Comparison of ENCODE assay signal across 15 mouse cellular contexts in genomic region chr3:86768553-86768952, GRCm38 (mm10).
DNase-seq lines count a peak whose midpoint lies in the region; ATAC-seq and TF ChIP-seq lines count a peak whose summit lies in the region.
"Had no signal": no experiment of that assay in that cellular context is flagged by ENCODE, and none has a peak within 500 bp of the region (broad histone marks: within the 10 kb centered on the region; RNA-seq: fewer than 3 reads in every experiment).

No protein-coding gene starts in this region.

- no peak overlapping the region for H3K9ac ChIP-seq in lung, embryonic 14.5 days
- peak overlapping the region; percentile 28 for H3K9ac ChIP-seq in embryonic facial prominence, embryonic 14.5 days (ENCODE audit: low read depth, low read length)
- no peak overlapping the region for H3K9ac ChIP-seq in hindbrain, embryonic 11.5 days (ENCODE audit: low read depth, low read length)
- H3K9ac ChIP-seq: liver, embryonic 15.5 days had no signal

- H3K4me3 ChIP-seq in lung, embryonic 14.5 days (ENCODE audit: low read depth, low read length): no peak overlapping the region
- H3K4me3 ChIP-seq in embryonic facial prominence, embryonic 14.5 days (ENCODE audit: low read depth, low read length): no peak overlapping the region
- peak overlapping the region; percentile 21 for H3K4me3 ChIP-seq in midbrain, embryonic 10.5 days
- H3K4me3 ChIP-seq in hindbrain, embryonic 11.5 days (ENCODE audit: low read depth, low read length): no peak overlapping the region
- H3K4me3 ChIP-seq: erythroblast, embryonic 14.5 days; left cerebral cortex, adult 2 months; liver, embryonic 15.5 days had no signal

- no peak overlapping the region for H3K4me2 ChIP-seq in lung, embryonic 14.5 days
- H3K4me2 ChIP-seq in embryonic facial prominence, embryonic 14.5 days (ENCODE audit: low read depth, low read length): peak overlapping the region; percentile 20; the same call in 1 of the 2 replicates
- H3K4me2 ChIP-seq in hindbrain, embryonic 11.5 days (replicated peaks; ENCODE audit: low read depth, low read length): no peak overlapping the region
- H3K4me2 ChIP-seq: liver, embryonic 15.5 days had no signal

- no peak for ATAC-seq in lung, embryonic 14.5 days (ENCODE audit: insufficient read depth)
- peak; percentile 84 for ATAC-seq in embryonic facial prominence, embryonic 14.5 days (ENCODE audit: low read depth)
- no peak for ATAC-seq in hindbrain, embryonic 11.5 days (ENCODE audit: low FRiP score)
- no peak for ATAC-seq in frontal cortex, adult (ENCODE audit: low TSS enrichment)

- H3K4me1 ChIP-seq in lung, embryonic 14.5 days (ENCODE audit: insufficient read depth): no peaks in the 10 kb centered on the region; the same call in 1 of the 2 replicates
- peaks cover 11% of the 10 kb centered on the region for H3K4me1 ChIP-seq in embryonic facial prominence, embryonic 14.5 days (ENCODE audit: control insufficient read depth, insufficient read depth, low read length)
- H3K4me1 ChIP-seq in midbrain, embryonic 10.5 days: peaks cover 27% of the 10 kb centered on the region
- H3K4me1 ChIP-seq in hindbrain, embryonic 11.5 days (replicated peaks; ENCODE audit: control insufficient read depth, insufficient read depth, low read length): no peaks in the 10 kb centered on the region
- H3K4me1 ChIP-seq: liver, embryonic 15.5 days had no signal

- TF ChIP-seq CTCF in lung, embryonic 14.5 days (IDR thresholded peaks at IDR 0.05; ENCODE audit: low read depth): no peak

- no peak overlapping the region for H3K27ac ChIP-seq in lung, embryonic 14.5 days (ENCODE audit: low read depth)
- H3K27ac ChIP-seq in embryonic facial prominence, embryonic 14.5 days (replicated peaks; ENCODE audit: low read depth, low read length): peak overlapping the region; percentile 34; the same call in 1 of the 2 replicates
- H3K27ac ChIP-seq in midbrain, embryonic 10.5 days (replicated peaks): peak overlapping the region; percentile 72
- no peak overlapping the region for H3K27ac ChIP-seq in hindbrain, embryonic 11.5 days (ENCODE audit: low read depth, low read length)
- H3K27ac ChIP-seq: left cerebral cortex, adult 2 months; liver, embryonic 15.5 days had no signal

- no peaks in the 10 kb centered on the region for H3K9me3 ChIP-seq in lung, embryonic 14.5 days (ENCODE audit: low read depth, low read length)
- H3K9me3 ChIP-seq in embryonic facial prominence, embryonic 14.5 days (ENCODE audit: control insufficient read depth, low read length): no peaks in the 10 kb centered on the region
- H3K9me3 ChIP-seq in midbrain, embryonic 10.5 days (replicated peaks): no peaks in the 10 kb centered on the region
- H3K9me3 ChIP-seq in hindbrain, embryonic 11.5 days (ENCODE audit: control insufficient read depth, low read length): no peaks in the 10 kb centered on the region
- H3K9me3 ChIP-seq: liver, embryonic 15.5 days had no signal

- DNase-seq in lung, embryonic 14.5 days: peak; percentile 28
- DNase-seq in lung, postnatal 36 days: no peak
- DNase-seq in embryonic facial prominence, embryonic 14.5 days (ENCODE audit: low spot score): peak; percentile 79
- DNase-seq in midbrain, embryonic 10.5 days (ENCODE audit: low spot score): peak; percentile 49
- DNase-seq in layer of hippocampus, postnatal 10 days (ENCODE audit: low spot score in 2 of 2): no peak
- no peak for DNase-seq in hindbrain, embryonic 11.5 days (ENCODE audit: low spot score)
- DNase-seq: adrenal gland, postnatal 25 days; cerebellum, adult 11 months; kidney, postnatal 25 days; thymus, postnatal 36 days had no signal

- H3K36me3 ChIP-seq in lung, embryonic 14.5 days (ENCODE audit: insufficient read depth): no peaks in the 10 kb centered on the region
- H3K36me3 ChIP-seq in embryonic facial prominence, embryonic 14.5 days (ENCODE audit: control insufficient read depth, insufficient read depth, low read length): 0 out of 2 replicates have a peak, but pooled peaks cover 3% of the 10 kb centered on the region
- 0 out of 2 replicates have a peak, but pooled peaks cover 2% of the 10 kb centered on the region for H3K36me3 ChIP-seq in midbrain, embryonic 10.5 days
- H3K36me3 ChIP-seq in hindbrain, embryonic 11.5 days (ENCODE audit: control insufficient read depth, insufficient read depth, low read length): no peaks in the 10 kb centered on the region
- H3K36me3 ChIP-seq: liver, embryonic 15.5 days had no signal

- H3K27me3 ChIP-seq in lung, embryonic 14.5 days (ENCODE audit: insufficient read depth, low read length): no peaks in the 10 kb centered on the region
- no peaks in the 10 kb centered on the region for H3K27me3 ChIP-seq in embryonic facial prominence, embryonic 14.5 days (replicated peaks; ENCODE audit: control insufficient read depth, insufficient read depth, low read length)
- H3K27me3 ChIP-seq in midbrain, embryonic 10.5 days (ENCODE audit: low read depth, poor library complexity, severe bottlenecking): no peaks in the 10 kb centered on the region
- no peaks in the 10 kb centered on the region for H3K27me3 ChIP-seq in hindbrain, embryonic 11.5 days (ENCODE audit: control insufficient read depth, insufficient read depth, low read length)
- H3K27me3 ChIP-seq: CH12.LX; liver, embryonic 15.5 days had no signal

- 20% methylated on average over 8 of the region's 8 CpGs for WGBS in lung, embryonic 14.5 days
- WGBS in embryonic facial prominence, embryonic 14.5 days: 11% methylated on average over 8 of the region's 8 CpGs
- 7% methylated on average over 8 of the region's 8 CpGs for WGBS in midbrain, embryonic 10.5 days
- 31% methylated on average over 8 of the region's 8 CpGs for WGBS in hindbrain, embryonic 11.5 days

Comparison
In these comparisons a context has a peak if more than half of its experiments do, and no peak if none do; other contexts are left out.
1. DNase-seq: peak in lung, embryonic 14.5 days (single experiment), embryonic facial prominence, embryonic 14.5 days (single experiment) and midbrain, embryonic 10.5 days (single experiment); none in lung, postnatal 36 days (single experiment), layer of hippocampus, postnatal 10 days (0 of 2) and hindbrain, embryonic 11.5 days (single experiment).
2. H3K27ac ChIP-seq: peak in embryonic facial prominence, embryonic 14.5 days (single experiment) and midbrain, embryonic 10.5 days (single experiment); none in lung, embryonic 14.5 days (single experiment) and hindbrain, embryonic 11.5 days (single experiment).